Mouse (Mus musculus): ENCODE data around the gene Parp9. TPM values are rescaled to one million over a fixed set of nuclear protein-coding genes. Genes with fewer than 3 reads are reported as not detected.
"Not testable (repeated sequence)": the region's sequence is repeated elsewhere in the genome, so short reads cannot be mapped to it uniquely, and the experiment has no call there.

Parp9 gene
- total RNA-seq, 2 experiments from 2014 or later = 3.1 to 5.0 TPM

- DNase-seq (ENCODE audit: low spot score) = no peak
Measured at GRCm38 (mm10) chr16:35993316-35993715, 55.0 kb downstream of the Parp9 start.

GRCm38 (mm10) chr16:35998852-35999251, 60.6 kb downstream of the Parp9 start:
- not testable (repeated sequence) for DNase-seq (ENCODE audit: low spot score)

GRCm38 (mm10) chr16:36008396-36008795, 70.1 kb downstream of the Parp9 start:
- no peak for DNase-seq (ENCODE audit: low spot score)

- DNase-seq (ENCODE audit: low spot score) = no peak
Measured at GRCm38 (mm10) chr16:36016335-36016734, 78.1 kb downstream of the Parp9 start.

Other genes starting within 250 kb of the Parp9 start
- 10 to 100 TPM; 61.7 to 65.1 TPM for gene Dirc2, start 169.1 kb upstream of the Parp9 start, total RNA-seq (2021)
- 1 to 10 TPM; 3.5 to 4.3 TPM for gene Hspbap1, start 168.1 kb upstream of the Parp9 start, total RNA-seq (2021)
- gene Parp14, start 66.9 kb upstream of the Parp9 start, total RNA-seq (2021) = 1 to 10 TPM; 2.1 to 3.5 TPM
- 1 to 10 TPM; 4.3 to 5.1 TPM for gene Dtx3l, start 681 bp downstream of the Parp9 start, total RNA-seq (2021)
- 100 to 1,000 TPM; 188 to 197 TPM for gene Kpna1, start 40.3 kb downstream of the Parp9 start, total RNA-seq (2021)
- 1 to 10 TPM; 2.2 to 2.4 TPM for gene Wdr5b, start 102.7 kb downstream of the Parp9 start, total RNA-seq (2021)
- gene Fam162a, start 133.1 kb downstream of the Parp9 start, total RNA-seq (2021) = 100 to 1,000 TPM; 118 to 126 TPM
- gene Ccdc58, start 133.2 kb downstream of the Parp9 start, total RNA-seq (2021) = 10 to 100 TPM; 25.4 to 30.2 TPM
- gene Csta1, start 192.8 kb downstream of the Parp9 start, total RNA-seq (2021) = not detected
- not detected for gene Stfa2l1, start 218.3 kb downstream of the Parp9 start, total RNA-seq (2021)
- not detected for gene Gm5483, start 245.7 kb downstream of the Parp9 start, total RNA-seq (2021)

Data from gastrocnemius, adult 18-20 months (tissue).